Mouse (Mus musculus) layer of hippocampus, adult 9-11 months (tissue): ENCODE results near the gene Bcl2l12.

Experiments
- DNase-seq: peaks from one replicate; pipeline ENCODE4 v3.0.0; 2022

Bcl2l12 gene

DNA sequence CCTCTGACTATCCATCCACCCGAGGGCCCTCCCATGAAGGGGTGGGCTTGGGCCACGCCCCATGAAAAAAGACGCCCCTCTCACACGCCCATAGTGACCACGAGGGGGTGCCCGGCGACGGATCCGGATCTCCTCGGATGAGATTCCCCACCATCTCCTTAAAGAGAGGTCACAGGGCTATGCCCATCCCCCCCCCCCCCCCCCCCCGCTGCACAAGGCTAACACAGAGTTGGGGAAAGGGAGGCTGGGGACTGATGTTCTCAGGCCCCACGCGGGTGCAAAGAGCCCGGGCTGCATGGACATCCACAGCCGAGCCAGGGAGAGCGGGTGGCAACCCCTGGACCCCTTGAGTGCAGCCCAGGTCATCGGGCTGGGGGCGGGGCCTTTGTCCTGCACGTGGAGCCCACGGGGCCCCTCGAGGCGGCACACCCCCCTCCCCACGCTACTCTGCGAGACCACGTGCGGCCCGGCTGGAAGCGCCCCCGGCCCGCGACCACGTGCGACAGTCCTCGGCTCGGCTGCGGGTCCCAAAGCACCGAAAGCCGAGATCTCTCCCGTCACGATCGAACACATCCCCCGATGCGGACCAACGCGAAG lies 12.8 kb downstream of the Bcl2l12 start:
- peak; percentile 65 for DNase-seq

DNA sequence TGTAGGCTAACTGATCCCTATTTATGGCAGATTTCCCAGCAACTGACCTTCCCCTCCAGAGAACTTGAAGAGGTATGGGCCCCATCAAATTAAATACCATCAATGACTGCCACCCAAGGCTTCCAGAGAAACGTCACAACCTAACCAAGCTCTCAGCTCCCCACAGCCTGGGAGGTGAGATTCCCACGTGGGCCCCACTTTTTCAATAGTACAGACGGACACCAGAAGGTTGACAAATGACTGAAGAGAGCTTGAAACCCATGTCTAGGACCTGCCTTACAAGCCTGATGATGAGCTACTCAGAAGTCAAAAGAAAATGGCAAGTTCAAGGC lies 13.7 kb downstream of the Bcl2l12 start:
- DNase-seq: no peak

GRCm38 (mm10) chr7:44983944-44984832 lies 14.3 kb downstream of the Bcl2l12 start:
- DNase-seq: no peak

GRCm38 (mm10) chr7:44983085-44983484 lies 15.4 kb downstream of the Bcl2l12 start:
- peak; percentile 74 for DNase-seq

DNA sequence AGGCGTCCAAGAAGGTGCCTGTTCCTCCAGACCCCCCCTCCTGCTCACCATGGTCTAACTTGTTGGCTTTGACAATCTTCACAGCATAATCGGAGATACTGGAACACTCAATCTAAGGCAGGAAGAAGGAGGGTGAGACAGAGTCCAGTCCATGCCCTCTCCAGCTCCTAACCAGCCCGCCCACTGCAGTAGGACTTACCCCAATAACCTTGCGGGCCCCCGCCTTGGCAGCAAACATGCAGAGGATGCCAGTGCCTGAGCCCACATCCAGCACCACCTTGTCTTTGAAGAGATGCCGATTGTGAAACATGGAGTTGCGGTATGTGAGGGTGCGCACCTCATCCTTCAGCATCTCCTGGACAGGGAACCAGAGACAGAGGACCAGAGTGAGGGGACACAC lies 17.0 kb downstream of the Bcl2l12 start:
- no peak for DNase-seq

GRCm38 (mm10) chr7:44978300-44978699 lies 20.2 kb downstream of the Bcl2l12 start:
- DNase-seq: no peak

DNA sequence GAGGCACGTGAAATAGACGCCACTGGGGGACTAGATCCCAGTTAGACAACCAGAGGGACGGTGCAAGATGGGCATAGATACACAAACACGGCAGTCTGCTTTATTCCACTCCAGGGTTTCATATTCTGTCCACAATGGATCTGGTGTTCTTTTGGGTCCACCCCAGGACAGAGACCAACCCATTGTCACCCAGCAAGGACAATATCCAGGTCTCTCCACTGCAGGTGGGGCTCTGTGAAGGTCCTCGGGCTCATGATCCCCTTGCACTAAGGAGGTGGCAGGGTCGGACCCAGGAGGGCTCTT lies 23.4 kb downstream of the Bcl2l12 start:
- no peak for DNase-seq

GRCm38 (mm10) chr7:44974383-44975116 lies 24.0 kb downstream of the Bcl2l12 start, which contains the start of gene Cpt1c:
Cpt1c (minus strand) TSS chr7:44974851.
- peak; percentile 88 for DNase-seq

GRCm38 (mm10) chr7:44973415-44974130 lies 24.9 kb downstream of the Bcl2l12 start:
- DNase-seq: no peak

DNA sequence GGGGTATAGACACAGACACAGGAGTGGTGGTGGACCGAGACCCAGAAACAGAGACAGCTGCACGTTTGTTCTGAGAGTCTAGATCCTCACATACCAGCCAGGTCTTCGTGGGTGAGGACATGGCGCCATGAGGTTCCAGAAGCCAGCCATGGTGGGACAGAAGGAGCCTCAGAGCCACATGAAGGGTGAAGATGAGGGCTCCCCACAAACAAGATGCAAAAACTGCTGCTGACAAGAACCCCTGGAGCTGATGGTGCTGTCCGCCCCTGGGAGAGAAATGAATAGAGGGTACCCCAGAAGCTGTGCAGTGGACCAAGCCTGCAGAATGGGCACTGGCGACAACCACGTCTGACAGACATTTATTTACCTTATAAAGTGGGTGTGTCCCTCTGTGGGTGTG lies 27.4 kb downstream of the Bcl2l12 start:
- DNase-seq: no peak

DNA sequence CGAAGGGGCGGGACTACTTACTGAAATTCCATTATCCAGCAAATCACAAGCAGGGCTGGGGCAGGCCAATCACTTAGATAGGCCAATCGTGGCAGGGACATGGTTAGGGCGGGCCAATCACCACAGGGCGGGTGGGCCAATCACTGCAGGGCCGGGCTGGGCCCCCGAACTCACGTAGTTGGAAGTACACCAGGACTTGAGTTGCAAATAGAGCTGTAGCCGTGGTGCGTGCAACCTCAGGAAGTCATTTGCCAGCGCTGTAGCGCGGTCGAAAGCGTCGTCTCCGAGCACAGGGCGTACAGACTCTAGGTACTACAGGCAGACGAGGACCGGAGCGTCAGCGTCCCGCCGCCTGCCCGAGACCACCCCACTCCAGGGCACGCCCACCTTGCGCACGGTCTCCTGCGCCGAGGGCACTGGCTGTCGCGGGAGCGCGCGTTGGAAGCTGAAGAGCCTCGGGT lies 28.3 kb downstream of the Bcl2l12 start:
- peak; percentile 92 for DNase-seq

DNA sequence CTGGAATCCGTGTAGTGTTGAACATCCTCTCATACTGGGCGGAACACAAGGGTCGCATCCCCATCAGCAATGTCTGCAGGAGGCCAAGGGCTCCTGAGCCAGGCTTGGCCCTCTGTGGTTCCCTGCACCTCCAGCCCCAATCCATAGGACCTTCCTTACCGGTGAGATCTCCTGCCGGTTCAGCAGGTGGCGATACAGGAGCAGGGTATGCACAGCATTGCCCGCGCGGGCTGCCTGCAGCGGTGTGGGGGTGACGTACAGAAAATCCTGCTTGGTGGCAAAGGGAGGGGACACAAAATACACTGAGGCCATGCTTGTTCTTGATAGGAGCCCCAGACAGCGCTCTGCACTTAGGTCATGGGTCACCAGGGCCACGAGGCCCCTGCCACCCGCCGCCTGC lies 31.9 kb downstream of the Bcl2l12 start:
- DNase-seq: no peak

GRCm38 (mm10) chr7:44965975-44966374 lies 32.5 kb downstream of the Bcl2l12 start:
- DNase-seq: no peak

- DNase-seq: no peak
Measured at GRCm38 (mm10) chr7:44964990-44965389, 33.5 kb downstream of the Bcl2l12 start.

GRCm38 (mm10) chr7:44962831-44963230 lies 35.7 kb downstream of the Bcl2l12 start:
- DNase-seq: no peak

- DNase-seq: no peak
Measured at GRCm38 (mm10) chr7:44962337-44962736, 36.2 kb downstream of the Bcl2l12 start.

DNA sequence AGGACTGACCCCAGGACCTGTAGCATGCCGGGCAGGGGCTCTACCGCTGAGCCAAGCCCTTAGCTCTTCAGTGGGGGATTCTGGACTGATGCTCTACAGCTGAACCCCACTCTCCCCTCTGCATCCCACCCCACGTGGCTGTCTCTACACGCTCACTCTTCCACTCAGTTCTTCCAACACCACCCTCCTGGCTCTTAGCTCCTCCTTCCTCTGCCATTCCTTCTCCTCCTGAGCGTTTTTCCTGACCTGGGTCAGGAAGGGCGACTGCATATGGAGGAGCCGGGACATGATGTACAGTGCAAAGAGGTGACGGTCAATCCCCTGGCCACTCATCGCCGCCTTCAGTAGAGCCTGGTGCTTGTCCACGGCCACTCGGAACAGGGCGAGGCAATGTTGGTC lies 38.0 kb downstream of the Bcl2l12 start:
- no peak for DNase-seq

DNA sequence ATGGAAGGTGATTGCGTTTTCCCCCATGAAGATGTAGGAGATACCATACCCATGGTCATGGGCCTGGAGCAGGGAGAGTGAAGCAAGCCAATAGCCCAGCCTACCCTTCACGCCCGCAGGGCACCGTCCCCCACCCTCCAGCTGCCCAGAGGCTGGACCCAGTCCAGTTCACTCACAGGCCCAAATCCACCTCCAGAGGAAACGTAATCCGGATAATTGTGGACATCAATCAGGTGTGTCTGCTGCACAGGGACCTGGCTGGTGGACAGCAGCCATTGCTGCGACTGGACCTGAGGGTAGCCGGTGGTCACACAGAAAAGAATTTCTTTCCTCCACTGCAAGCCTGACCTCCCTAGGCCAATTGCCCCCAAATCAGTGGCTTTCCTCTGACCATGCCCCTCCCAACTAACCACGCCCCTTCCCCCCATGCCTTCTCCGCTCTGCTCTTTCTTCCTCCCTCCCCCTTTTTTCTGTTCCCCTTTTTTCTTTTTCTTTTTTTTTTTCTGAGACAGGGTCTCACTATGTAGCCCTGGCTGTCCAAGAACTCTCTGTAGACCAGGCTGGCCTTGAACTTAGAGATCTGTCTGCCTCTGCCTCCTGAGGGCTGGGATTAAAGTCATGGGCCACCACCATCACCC lies 38.5 kb downstream of the Bcl2l12 start:
- no peak for DNase-seq

- no peak for DNase-seq
Measured at GRCm38 (mm10) chr7:44959281-44959680, 39.2 kb downstream of the Bcl2l12 start.

DNA sequence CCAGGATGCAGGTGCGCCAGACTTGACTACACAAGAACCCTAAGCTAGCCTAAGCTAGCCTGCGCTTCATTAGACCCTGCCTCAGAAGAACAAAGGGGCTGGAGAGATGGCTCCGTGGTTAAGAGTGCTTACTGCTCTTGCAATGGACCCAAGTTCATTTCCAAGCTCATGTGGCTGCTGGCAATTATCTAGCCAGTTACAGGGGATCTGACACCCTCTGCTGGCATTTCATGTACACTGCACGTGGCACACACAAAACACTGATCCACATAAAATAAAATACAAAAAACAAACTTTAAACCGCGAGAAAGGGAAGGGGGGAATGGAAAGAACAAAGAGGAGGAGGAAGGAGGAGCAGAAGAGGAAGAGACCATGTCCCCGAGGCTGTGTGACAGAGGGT lies 40.3 kb downstream of the Bcl2l12 start:
- no peak for DNase-seq

DNA sequence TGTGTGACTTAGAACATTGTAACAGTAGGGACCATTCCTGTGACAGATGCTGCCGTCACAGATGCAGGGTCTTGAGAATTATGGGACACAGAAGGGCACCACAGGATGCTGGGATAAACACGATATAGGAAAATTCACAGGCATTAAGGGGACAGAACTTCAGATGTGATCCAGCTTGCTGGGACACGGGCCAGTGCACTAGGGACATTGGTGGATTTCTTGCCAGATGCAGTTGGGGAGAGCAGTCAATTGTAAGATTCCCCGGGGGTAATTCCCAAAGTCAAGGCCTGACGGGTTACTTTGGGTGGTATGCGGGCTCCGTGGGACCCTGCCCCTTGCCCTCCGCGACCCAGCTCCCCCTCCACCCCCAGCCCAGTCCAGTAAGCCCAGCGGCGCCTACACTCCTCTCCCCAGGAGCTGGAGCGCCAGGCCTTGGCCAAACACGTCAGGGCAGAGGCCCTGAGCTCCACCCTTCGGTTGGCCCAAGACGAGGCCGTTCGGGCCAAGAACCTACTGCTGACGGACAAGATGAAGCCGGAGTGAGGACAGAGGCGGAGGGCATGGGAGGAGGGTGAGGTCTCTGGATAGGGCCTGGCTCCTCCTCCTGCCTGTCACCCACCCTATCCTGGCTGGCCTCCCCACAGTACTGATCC lies 41.2 kb downstream of the Bcl2l12 start:
- no peak for DNase-seq

DNA sequence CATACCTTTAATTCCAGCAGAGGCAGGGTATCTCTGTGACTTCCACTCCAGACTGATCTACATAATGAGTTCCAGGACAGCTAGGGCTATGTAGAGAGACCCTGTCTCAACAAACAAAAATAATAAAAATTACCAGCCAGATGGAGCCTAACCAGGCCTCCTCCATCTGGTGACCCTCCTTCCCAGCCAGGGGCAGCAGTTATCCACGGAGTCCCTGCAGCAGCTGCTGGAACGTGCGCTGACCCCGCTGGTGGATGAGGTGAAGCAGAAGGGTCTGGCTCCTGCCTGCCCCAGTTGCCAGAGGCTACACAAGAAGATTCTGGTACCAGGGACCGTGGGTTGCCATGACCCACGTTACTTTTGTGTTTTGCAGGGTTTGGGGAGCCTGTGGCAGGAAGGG lies 42.2 kb downstream of the Bcl2l12 start:
- DNase-seq: no peak
